Mouse (Mus musculus) ovary, adult 18-20 months (tissue): ENCODE measurements around the gene Borcs8.

Experiments used
- DNase-seq: peaks from one replicate; pipeline ENCODE4 v3.0.0; 2022; ENCODE audit warnings: low spot score, mixed read lengths

Gene Borcs8

DNA sequence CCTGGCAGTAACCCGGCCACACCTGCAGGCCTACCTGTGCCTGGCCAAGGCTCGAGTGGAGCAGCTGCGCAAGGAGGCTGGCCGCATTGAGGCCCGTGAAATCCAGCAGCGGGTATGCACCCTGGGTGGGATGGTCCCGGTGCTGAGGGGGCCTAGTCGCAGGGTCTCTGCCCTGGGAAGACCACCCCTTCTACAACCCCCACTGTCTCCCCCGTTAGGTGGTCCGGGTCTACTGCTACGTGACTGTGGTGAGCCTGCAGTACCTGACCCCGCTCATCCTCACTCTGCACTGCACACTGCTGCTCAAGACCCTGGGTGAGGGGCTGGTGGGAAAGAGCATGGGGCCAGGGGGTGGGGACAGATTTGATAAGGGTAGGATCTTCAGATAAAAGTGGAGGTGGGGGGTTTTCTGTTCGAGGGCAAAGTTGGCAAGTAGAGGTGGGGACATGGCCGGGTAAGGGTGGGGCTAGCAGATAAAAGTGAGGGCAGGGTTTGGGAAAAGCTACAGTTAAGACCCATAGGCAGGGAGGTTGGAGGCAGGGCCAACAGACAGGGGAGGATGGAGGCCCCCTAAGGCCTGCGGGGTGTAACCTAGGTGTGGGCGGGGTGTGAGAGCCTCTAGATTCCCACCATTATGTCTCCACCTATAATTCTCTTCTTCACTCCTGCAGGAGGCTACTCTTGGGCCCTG lies 42.1 kb downstream of the Borcs8 start:
- no peak for DNase-seq

DNA sequence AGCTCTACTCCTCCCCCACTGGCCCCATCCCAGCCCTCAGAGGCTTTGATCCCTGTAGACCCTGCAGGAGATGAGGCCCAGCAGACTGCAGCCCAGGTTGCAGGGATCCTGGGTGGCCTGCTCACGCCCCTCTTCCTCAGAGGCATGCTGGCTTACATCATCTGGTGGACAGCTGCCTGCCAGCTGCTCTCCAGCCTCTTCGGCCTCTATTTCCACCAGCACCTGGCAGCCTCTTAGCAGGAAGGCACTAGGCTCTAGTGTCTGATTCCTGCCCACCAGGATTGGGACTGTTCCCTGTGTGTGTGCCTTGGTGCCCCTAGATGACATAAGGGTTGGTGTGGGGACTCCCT lies 42.6 kb downstream of the Borcs8 start:
- no peak for DNase-seq

DNA sequence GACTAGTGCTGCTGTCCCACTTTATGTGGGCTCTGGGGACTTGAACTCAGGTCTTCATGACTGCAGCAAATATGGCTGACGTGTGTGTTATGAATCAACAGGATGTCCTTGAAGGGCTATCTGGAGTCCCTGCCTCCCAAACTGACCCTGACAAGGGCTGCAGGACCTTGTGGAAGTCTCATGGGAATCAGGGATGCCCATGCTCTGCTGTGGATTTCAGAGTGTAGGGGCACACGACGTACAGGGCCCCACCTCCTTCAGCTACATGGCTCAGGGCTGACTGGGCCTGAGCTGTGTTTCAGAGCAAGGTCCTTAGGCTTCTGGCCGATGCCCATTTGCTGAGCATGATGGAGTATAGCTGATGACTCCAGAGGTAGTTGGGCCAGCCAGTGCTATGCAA lies 43.9 kb downstream of the Borcs8 start:
- peak; percentile 27 for DNase-seq

DNA sequence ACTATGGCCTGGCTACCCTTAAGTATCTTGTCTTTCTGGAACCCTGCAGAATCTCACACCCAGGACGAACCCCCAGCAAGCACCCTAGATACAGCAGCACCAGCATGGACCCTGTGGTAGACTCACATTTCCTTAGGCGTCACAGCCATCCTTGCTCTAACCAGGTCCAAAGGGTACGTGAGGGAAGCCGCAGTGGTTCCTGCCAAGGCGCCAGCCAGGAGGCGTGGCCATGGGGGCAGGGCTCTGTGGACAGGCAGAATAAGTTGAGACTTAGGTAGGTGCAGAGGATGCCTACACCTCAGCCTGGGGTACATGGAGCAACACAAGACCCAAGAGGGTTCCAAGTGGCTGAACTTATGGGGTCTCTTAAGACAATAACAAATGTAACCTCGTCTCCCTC lies 49.4 kb downstream of the Borcs8 start:
- no peak for DNase-seq

DNA sequence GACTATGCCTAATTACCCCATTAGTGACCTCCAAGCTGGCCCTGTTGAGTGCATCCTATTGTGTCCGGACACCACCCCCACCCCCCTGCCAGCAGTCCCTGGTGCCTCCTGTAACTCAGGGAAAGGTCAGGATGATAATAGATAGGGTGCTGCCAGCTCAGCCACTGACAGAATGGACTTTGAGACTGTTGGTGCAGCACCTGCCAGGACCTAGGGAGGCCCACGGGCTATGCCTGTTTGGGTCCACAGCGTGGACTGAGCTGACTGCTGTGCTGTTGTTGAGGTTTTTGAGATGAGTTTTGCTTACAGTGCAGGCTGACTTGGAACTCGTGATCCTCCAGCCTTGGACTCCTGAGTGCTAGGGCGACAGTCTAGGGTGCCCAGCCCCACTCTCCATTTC lies 53.9 kb downstream of the Borcs8 start:
- no peak for DNase-seq

DNA sequence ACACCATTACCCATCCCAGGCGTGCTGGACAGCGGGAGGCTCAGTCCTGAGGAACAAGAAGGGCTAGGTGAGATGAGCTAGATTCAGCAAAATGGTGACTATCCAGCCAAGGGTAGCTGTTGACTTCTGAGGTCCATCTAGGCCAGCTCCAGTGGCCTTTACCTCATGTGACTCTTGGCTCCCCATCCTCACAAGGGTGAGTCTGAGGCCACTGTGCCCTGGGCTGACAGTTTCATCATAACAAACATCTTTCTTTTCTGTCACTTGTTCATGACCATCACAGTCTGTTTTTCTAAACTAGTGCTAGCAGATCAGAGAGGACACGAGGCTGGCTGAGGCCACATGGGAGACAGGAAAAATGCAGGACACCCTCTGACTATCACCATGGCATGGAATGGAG lies 54.9 kb downstream of the Borcs8 start:
- DNase-seq = no peak

DNA sequence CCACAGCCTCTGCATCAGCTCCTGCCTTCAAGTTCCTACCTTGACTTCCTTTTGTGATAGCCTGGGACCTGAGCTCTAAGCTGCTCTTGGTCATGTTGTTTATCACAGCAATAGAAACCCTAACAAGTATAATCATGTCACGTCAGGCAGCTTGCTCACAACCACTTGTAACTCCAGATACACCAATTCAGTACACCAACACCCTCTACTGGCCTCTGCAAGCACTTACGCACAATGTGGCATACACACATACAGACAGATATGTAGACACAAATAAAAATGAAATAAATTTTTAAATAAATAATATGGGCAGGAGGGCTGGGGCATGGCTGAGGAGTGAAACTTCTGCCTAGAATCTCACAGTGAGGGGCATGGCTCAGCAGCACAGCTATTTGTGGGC lies 56.5 kb downstream of the Borcs8 start:
- no peak for DNase-seq
